Mouse (Mus musculus) small intestine, adult 2 months (tissue): ENCODE measurements at regions not wholly inside any gene's neighbourhood (a gene's known extent, or its start where the extent isn't known, plus 50 kb on each side); places are given as distances from the start of the nearest gene placed in this dataset.

Source experiments
- H3K27ac ChIP-seq: fragments of 200-500 bp; 2 replicates; pipeline ENCODE4 v1.5.1; 2012; ENCODE audit warnings: low read depth, low read length, control low read depth, inconsistent platforms; ENCODE audit not compliant: insufficient read depth
- H3K27me3 ChIP-seq: fragments of 200-500 bp; 2 replicates; pipeline ENCODE4 v1.6.1; 2012; ENCODE audit warnings: mild to moderate bottlenecking, moderate library complexity, low read length, inconsistent platforms; ENCODE audit not compliant: control insufficient read depth, insufficient read depth
- H3K36me3 ChIP-seq: fragments of 200-500 bp; 2 replicates; pipeline ENCODE4 v1.6.1; 2012; ENCODE audit warnings: mild to moderate bottlenecking, low read length, control low read depth, inconsistent platforms; ENCODE audit not compliant: control insufficient read depth, insufficient read depth
- H3K4me1 ChIP-seq: fragments of 200-500 bp; 2 replicates; pipeline ENCODE4 v1.6.1; 2012; ENCODE audit warnings: low read length, inconsistent platforms, mixed read lengths; ENCODE audit not compliant: control insufficient read depth, insufficient read depth, insufficient read length
- H3K4me3 ChIP-seq: fragments of 200-500 bp; 2 replicates; pipeline ENCODE4 v1.5.1; 2012; ENCODE audit warnings: low read depth, mild to moderate bottlenecking, control low read depth, inconsistent platforms, low read length, moderate library complexity
- CTCF ChIP-seq: fragments of 200-500 bp; IDR thresholded peaks from 2 replicates; pipeline ENCODE4 v1.5.1; 2012; ENCODE audit warnings: low read depth, mild to moderate bottlenecking, control low read depth, inconsistent platforms, low read length, moderate library complexity, mixed read lengths; ENCODE audit not compliant: insufficient replicate concordance, insufficient read length; ENCODE audit errors: extremely low read depth
- POLR2A ChIP-seq: fragments of 200-500 bp; IDR thresholded peaks from 2 replicates; pipeline ENCODE4 v1.6.1; 2012; ENCODE audit warnings: low read depth, mild to moderate bottlenecking, control low read depth, inconsistent platforms, low read length, moderate library complexity
- WGBS: fragments of 180-500 bp; shearing (Covaris S2); methylation state at CpG from one replicate; pipeline ENCODE4 v1.1.7; 2018; 5-methylcytosine and 5-hydroxymethylcytosine counted together

DNA sequence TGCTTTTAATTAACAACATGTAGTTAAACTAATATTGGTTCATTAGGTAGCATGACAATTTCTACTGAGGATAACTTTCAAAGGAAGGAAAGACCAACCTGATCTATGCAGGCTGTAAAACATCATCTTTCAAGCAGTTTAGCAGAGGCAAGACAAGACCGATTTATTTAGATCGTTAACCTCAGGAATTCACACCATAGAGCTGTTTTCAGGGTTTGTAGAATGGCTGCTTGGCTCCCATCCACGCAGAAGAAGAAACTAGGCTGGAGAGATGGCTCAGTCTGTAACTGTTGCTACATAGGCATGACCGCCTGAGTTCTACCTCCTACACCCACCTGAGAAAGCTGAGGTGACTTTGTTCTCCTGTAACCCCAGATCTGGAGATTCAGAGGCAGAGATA, 353.6 kb downstream of the Nucb2 start:
- Histone ChIP-seq H3K36me3 (no peaks in the 10 kb centered on the region), H3K4me3 (no peak overlapping the region), H3K27me3 (no peaks in the 10 kb centered on the region), H3K27ac (no peak overlapping the region), H3K4me1 (no peaks in the 10 kb centered on the region)
- WGBS: 80% methylated on average over 4 of the region's 4 CpGs
- TF ChIP-seq CTCF (no peak), POLR2A (no peak)

DNA sequence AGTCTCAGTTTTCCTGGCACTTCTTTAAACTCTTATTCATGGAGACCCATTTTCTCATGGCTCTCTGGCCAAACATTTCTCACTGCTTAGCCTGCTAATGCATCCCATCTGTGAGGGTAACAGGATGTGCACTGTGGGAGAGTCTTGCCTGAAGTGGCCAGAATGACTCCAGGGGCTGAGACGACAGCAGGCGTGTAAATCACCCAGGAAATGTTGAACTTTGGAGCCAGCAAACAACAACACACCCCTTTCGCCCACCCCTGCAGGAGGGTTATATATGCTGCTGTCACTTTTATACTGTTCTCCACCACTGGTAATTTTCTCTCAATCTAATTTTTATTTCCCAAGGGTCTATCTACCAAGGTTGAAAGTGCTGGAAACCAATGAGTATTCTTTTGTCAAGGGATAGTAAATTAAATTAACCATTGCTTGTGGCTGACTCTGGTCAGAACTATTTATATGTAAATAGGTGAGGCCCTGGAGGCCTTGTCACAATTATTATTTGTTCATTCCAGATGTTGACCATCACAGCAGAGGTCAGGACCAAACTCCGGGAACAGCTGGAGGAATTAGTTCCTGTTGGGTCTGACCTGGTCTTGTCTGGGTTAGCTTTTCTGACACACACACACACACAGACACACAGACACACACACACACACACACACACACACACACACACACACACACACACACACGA, 378.2 kb downstream of the Nucb2 start:
- no peak overlapping the region for H3K4me3 ChIP-seq
- no peaks in the 10 kb centered on the region for H3K27me3 ChIP-seq
- WGBS: 43% methylated on average over 5 of the region's 5 CpGs
- TF ChIP-seq CTCF (no peak), POLR2A (no peak)
- H3K36me3 ChIP-seq: no peaks in the 10 kb centered on the region
- H3K4me1 ChIP-seq: no peaks in the 10 kb centered on the region
- H3K27ac ChIP-seq: no peak overlapping the region

DNA sequence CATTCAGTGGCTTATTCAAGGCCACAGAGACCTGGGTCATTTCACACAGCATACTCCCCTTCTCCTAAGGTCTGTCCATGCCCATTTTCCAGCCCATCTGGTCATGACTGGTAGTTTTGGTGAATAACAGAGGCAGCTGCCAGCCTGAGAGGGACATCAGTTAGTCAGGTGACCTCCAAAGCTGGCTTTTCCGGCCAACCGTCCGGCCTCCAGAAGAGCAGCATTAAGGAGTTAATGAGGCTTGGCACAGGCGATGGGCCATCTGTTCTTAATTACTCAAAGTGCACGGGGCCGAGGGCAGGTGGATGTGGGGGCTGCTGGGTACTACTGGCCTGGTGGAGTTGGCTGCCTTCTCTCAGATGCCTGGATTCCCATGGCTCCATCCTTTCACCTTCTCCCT, 389.7 kb downstream of the Nucb2 start:
- TF ChIP-seq POLR2A: no peak
- TF ChIP-seq CTCF: no peak
- Histone ChIP-seq H3K4me3 (no peak overlapping the region), H3K4me1 (no peaks in the 10 kb centered on the region), H3K27me3 (no peaks in the 10 kb centered on the region), H3K36me3 (no peaks in the 10 kb centered on the region), H3K27ac (no peak overlapping the region)
- 80% methylated on average over 6 of the region's 6 CpGs for WGBS

DNA sequence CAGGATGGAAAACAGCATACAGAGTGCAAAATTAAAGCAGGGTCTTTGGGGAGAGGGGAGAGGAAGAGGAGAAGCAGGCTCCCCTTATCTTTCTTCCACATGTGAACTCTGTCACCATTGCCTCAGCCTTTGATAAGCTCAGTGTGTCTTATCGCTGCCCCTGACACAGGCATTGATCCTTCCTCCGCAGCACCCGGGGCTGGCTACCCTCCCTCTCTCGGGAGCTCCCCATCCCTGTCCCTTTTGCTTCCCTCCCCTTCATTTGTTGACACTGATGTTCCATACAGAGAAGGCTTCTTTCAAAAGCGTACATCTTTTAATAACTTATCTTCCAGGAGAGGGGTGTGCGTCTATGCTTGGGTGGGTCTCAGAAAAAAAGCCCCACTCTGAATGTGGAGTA, 411.6 kb downstream of the Nucb2 start:
- H3K4me1 ChIP-seq: no peaks in the 10 kb centered on the region
- WGBS: 26% methylated on average over 6 of the region's 6 CpGs
- no peak overlapping the region for H3K27ac ChIP-seq
- no peaks in the 10 kb centered on the region for H3K27me3 ChIP-seq
- H3K4me3 ChIP-seq: no peak overlapping the region
- no peaks in the 10 kb centered on the region for H3K36me3 ChIP-seq
- TF ChIP-seq POLR2A: no peak
- TF ChIP-seq CTCF: no peak

GRCm38 (mm10) chr7:116917921-116918670, 413.9 kb downstream of the Nucb2 start:
- H3K36me3 ChIP-seq: no peaks in the 10 kb centered on the region
- no peaks in the 10 kb centered on the region for H3K4me1 ChIP-seq
- WGBS: 83% methylated on average over 6 of the region's 6 CpGs
- TF ChIP-seq CTCF (no peak), POLR2A (no peak)
- no peaks in the 10 kb centered on the region for H3K27me3 ChIP-seq
- no peak overlapping the region for H3K4me3 ChIP-seq
- no peak overlapping the region for H3K27ac ChIP-seq

DNA sequence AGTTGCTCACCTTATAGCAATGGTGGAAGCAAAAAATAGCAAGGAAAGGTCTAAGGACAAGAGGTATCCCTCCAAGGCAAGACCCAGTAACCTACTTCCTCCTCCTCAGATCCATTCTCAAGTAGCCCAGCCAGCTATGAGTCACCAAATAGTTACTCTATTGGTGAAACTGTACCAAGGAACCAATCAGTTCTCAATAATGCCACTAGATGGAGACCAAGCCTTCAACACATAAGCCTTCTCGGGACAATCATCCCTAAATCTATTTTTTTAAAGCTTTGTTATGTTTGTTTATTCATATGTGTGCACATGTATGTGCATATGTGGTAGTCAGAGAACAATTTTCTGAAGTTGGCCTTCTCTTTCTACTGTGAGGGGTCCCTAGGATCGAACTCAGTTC, 434.3 kb upstream of the Xylt1 start:
- Histone ChIP-seq H3K36me3 (no peaks in the 10 kb centered on the region), H3K27me3 (no peaks in the 10 kb centered on the region), H3K27ac (no peak overlapping the region), H3K4me3 (no peak overlapping the region), H3K4me1 (no peaks in the 10 kb centered on the region)
- WGBS: 75% methylated on average over 2 of the region's 2 CpGs
- no peak for TF ChIP-seq POLR2A
- no peak for TF ChIP-seq CTCF

DNA sequence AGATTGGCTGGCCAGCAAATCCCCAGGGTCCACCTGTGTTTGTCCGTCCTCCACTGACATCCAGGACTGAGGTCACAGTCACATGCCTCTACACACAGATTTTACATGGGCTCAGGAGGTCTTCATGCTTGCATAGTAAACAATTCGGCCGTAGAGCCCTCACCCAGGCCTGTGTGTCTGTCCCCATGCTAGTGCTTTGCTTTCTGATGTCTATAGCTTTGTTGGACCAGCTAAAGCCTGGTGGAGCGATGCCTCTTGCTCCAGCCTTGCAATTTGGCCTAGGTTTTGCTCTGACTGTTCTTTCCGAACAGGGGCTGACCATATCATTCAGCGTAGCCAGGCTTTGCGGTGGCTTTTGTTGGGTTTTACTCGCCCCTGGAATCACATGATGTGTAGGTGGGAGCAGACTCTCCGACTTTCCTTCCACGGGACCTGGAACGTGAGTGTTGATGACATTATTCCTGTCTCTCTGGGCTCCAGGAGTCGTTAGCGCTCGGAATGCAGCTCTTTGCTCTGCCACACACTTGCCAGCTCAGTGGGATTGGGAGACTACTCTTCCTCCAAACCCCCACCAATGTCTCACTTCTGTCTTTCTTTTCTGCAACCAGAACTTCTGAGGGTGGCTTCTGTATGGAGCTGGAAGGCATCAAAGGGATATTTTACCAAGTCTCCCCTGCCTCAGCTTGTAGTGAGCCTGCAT, 421.4 kb upstream of the Xylt1 start:
- no peaks in the 10 kb centered on the region for H3K27me3 ChIP-seq
- no peak overlapping the region for H3K4me3 ChIP-seq
- H3K27ac ChIP-seq: no peak overlapping the region
- WGBS: 78% methylated on average over 14 of the region's 14 CpGs
- H3K36me3 ChIP-seq: no peaks in the 10 kb centered on the region
- TF ChIP-seq CTCF (no peak), POLR2A (no peak)
- no peaks in the 10 kb centered on the region for H3K4me1 ChIP-seq
